Mouse (Mus musculus) limb, embryonic 14.5 days (tissue): ENCODE data around the gene Asb17. TPM values are rescaled to one million over a fixed set of nuclear protein-coding genes. Genes with fewer than 3 reads are reported as not detected.
"Not testable (repeated sequence)": the region's sequence is repeated elsewhere in the genome, so short reads cannot be mapped to it uniquely, and the experiment has no call there.

Experiments used
- ATAC-seq: fragments of 200-750 bp; cut with Nextera tagmentation; 2 replicates; pipeline ENCODE4 v1.8.0; 2017; ENCODE audit warnings: low read depth, moderate number of reproducible peaks, moderate TSS enrichment; ENCODE audit not compliant: low FRiP score
- DNase-seq: peaks from one replicate; pipeline ENCODE4 v3.0.0-alpha.2; 2015; ENCODE audit warnings: low spot score
- H3K27ac ChIP-seq: fragments of 300-500 bp; sonication (generic); replicated peaks from 2 replicates; pipeline ENCODE4 v1.5.1; 2014; ENCODE audit warnings: low read depth, mild to moderate bottlenecking, low read length, moderate library complexity, mixed read lengths
- H3K27me3 ChIP-seq: fragments of 300-500 bp; sonication (generic); 2 replicates; pipeline ENCODE4 v1.6.1; 2014; ENCODE audit warnings: low read length, mixed read lengths; ENCODE audit not compliant: control insufficient read depth, insufficient read depth
- H3K36me3 ChIP-seq: fragments of 300-500 bp; sonication (generic); 2 replicates; pipeline ENCODE4 v1.6.1; 2014; ENCODE audit warnings: mild to moderate bottlenecking, low read length, moderate library complexity, mixed read lengths; ENCODE audit not compliant: control insufficient read depth, insufficient read depth
- H3K4me1 ChIP-seq: fragments of 300-500 bp; sonication (generic); 2 replicates; pipeline ENCODE4 v1.6.1; 2014; ENCODE audit warnings: antibody characterized with exemption, low read length, mixed read lengths; ENCODE audit not compliant: control insufficient read depth, insufficient read depth
- H3K4me2 ChIP-seq: fragments of 300-500 bp; sonication (generic); replicated peaks from 2 replicates; pipeline ENCODE4 v1.6.1; 2014; ENCODE audit warnings: low read depth, mild to moderate bottlenecking, low read length, moderate library complexity; ENCODE audit not compliant: severe bottlenecking
- H3K4me3 ChIP-seq: fragments of 300-500 bp; sonication (generic); replicated peaks from 2 replicates; pipeline ENCODE4 v1.5.1; 2014; ENCODE audit warnings: low read length
- H3K9ac ChIP-seq: fragments of 300-500 bp; sonication (generic); 2 replicates; pipeline ENCODE4 v1.6.1; 2014; ENCODE audit warnings: mild to moderate bottlenecking, low read depth, low read length, moderate library complexity; ENCODE audit not compliant: severe bottlenecking
- H3K9me3 ChIP-seq: fragments of 300-500 bp; sonication (generic); 2 replicates; pipeline ENCODE4 v1.6.1; 2016; ENCODE audit warnings: low read length; ENCODE audit not compliant: control insufficient read depth
- POLR2A ChIP-seq: fragments of 200-500 bp; IDR thresholded peaks from 2 replicates; pipeline ENCODE4 v1.8.0; 2012; ENCODE audit warnings: inconsistent platforms, mild to moderate bottlenecking, moderate library complexity, borderline replicate concordance; ENCODE audit not compliant: insufficient read depth, insufficient read length; ENCODE audit errors: extremely low read depth
- WGBS: fragments of 180-500 bp; shearing (Covaris S2); extraction: QIAGEN DNeasy Blood & Tissue Kit; methylation state at CpG from one replicate; pipeline ENCODE4 v1.1.7; 2014; 5-methylcytosine and 5-hydroxymethylcytosine counted together
- polyA plus RNA-seq, 2 experiments: library from polyadenylated mRNA; depleted of rRNA in 1 of 2; stranded (reverse) in 1 of 2; unstranded in 1 of 2; fragments of >200 nt; fragmentation: Nextera tagmentation in 1 of 2; extraction: Ambion mirVana in 1 of 2; gene quantifications; 2 replicates each; pipeline versions ENCODE4 v1.2.1 to v1.2.3; 2012 to 2014

Gene Asb17
- polyA plus RNA-seq, 2 experiments, result 0.41 to 1.4 TPM

GRCm38 (mm10) chr3:153852266-153852665 is 8.3 kb downstream of the Asb17 start:
- Histone ChIP-seq H3K4me3 (no peak overlapping the region), H3K4me2 (no peak overlapping the region), H3K9ac (no peak overlapping the region), H3K9me3 (no peaks in the 10 kb centered on the region), H3K27ac (no peak overlapping the region), H3K36me3 (no peaks in the 10 kb centered on the region), H3K27me3 (no peaks in the 10 kb centered on the region), H3K4me1 (no peaks in the 10 kb centered on the region)
- TF ChIP-seq POLR2A, result no peak
- no peak for ATAC-seq
- no peak for DNase-seq
- WGBS, result 69% methylated on average over 8 of the region's 8 CpGs

- Histone ChIP-seq H3K9me3 (no peaks in the 10 kb centered on the region), H3K4me1 (no peaks in the 10 kb centered on the region), H3K9ac (no peak overlapping the region), H3K27ac (no peak overlapping the region), H3K4me2 (no peak overlapping the region), H3K4me3 (no peak overlapping the region), H3K36me3 (no peaks in the 10 kb centered on the region), H3K27me3 (no peaks in the 10 kb centered on the region)
- DNase-seq (no peak), ATAC-seq (no peak)
- 81% methylated on average over 10 of the region's 10 CpGs for WGBS
- TF ChIP-seq POLR2A, result no peak
Observed at GRCm38 (mm10) chr3:153858350-153859001, 14.5 kb downstream of the Asb17 start.

- WGBS, result 82% methylated on average over 8 of the region's 8 CpGs
- H3K9ac ChIP-seq, H3K4me3 ChIP-seq, ATAC-seq, H3K36me3 ChIP-seq, H3K4me2 ChIP-seq, H3K4me1 ChIP-seq, H3K9me3 ChIP-seq, DNase-seq, H3K27ac ChIP-seq, H3K27me3 ChIP-seq: not testable (repeated sequence)
Observed at GRCm38 (mm10) chr3:153860392-153860791, 16.4 kb downstream of the Asb17 start.

GRCm38 (mm10) chr3:153863816-153864215 is 19.8 kb downstream of the Asb17 start:
- no peak for TF ChIP-seq POLR2A
- WGBS, result 80% methylated on average over 2 of the region's 2 CpGs
- no peaks in the 10 kb centered on the region for H3K9me3 ChIP-seq
- H3K4me1 ChIP-seq, result no peaks in the 10 kb centered on the region
- ATAC-seq, result no peak
- no peaks in the 10 kb centered on the region for H3K36me3 ChIP-seq
- H3K27me3 ChIP-seq, result no peaks in the 10 kb centered on the region
- H3K4me2 ChIP-seq, result no peak overlapping the region
- no peak for DNase-seq
- H3K4me3 ChIP-seq, result no peak overlapping the region
- H3K9ac ChIP-seq, result no peak overlapping the region
- H3K27ac ChIP-seq, result no peak overlapping the region

DNA sequence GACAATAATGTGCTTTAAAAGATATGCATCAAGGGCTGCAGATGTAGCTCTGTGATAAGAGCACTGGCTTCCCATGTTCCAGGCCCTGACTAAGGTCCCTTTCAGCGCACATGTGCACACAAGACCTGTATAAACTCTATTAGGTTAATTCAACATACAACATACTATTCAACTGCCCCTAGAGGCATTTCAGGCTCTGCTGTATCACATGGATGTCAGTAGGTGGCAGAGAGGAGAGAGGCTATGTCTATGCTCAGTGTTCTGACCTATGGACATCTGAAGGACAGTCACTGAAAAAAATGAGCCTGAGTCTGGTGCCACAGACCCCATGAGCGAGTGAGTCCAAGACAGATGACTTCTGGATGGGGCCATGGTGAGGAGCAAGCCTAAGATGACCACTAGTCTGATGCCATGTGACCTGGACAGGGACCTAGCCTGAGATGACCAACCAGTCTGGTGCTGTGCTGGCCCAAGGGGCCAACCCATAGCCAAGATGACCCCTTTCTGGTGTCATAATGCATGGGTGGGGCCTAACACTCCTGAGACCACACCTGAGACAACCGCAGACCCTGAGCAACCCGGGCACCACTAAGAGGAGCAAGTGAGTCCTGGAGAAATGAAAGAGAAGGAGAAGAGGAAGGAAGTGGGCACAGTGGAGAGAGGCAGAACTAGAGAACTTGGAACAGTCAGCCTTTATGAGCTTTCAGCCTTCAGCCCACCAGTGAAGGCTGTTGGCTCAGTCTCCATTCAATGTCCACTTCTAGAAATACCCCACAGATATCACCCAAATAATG is 20.8 kb downstream of the Asb17 start:
- H3K9me3 ChIP-seq, result no peaks in the 10 kb centered on the region
- H3K36me3 ChIP-seq, result no peaks in the 10 kb centered on the region
- H3K4me3 ChIP-seq, result no peak overlapping the region
- H3K4me1 ChIP-seq, result no peaks in the 10 kb centered on the region
- H3K27me3 ChIP-seq, result no peaks in the 10 kb centered on the region
- no peak for DNase-seq
- H3K4me2 ChIP-seq, result no peak overlapping the region
- no peak for TF ChIP-seq POLR2A
- no peak overlapping the region for H3K9ac ChIP-seq
- no peak for ATAC-seq
- WGBS, result 87% methylated on average over 4 of the region's 4 CpGs
- H3K27ac ChIP-seq, result no peak overlapping the region
